Mouse (Mus musculus): Measurements from ENCODE around the gene Cyp11a1.

DNA sequence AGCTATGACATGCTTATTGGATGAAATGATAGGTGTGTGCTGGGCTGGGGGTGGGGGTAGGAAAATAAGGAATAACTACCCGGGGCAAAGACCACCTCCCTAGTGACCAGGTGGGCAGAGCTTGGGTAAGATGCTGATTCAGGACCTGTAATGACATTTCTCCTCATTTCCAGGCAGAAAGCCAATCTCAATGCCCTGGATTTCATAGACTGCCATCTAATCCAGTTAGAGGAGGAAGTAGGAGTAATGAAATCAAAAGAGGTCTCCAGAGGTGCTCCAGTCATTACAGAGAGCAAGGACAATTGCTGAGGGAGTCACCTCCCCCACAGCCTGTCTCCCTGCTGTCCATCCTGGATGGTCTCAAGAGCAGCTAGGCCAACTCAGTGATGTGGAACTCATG lies 53.7 kb downstream of the Cyp11a1 start:
- TF ChIP-seq MXI1 (IDR thresholded peaks at IDR 0.05; ENCODE audit: low read depth, low read length) (no peak), MEF2A (IDR thresholded peaks at IDR 0.05; ENCODE audit: extremely low read depth, insufficient replicate concordance, low read depth, low read length, poor library complexity, severe bottlenecking) (no peak), CTCF (IDR thresholded peaks at IDR 0.05 in 2 of 3, conservative IDR thresholded peaks at IDR 0.05 in 1 of 3; ENCODE audit: control insufficient read depth in 1 of 3, insufficient read depth in 1 of 3, low read depth in 2 of 3, low read length in 3 of 3, poor library complexity in 1 of 3, severe bottlenecking in 1 of 3) (no peak), POLR2A (IDR thresholded peaks at IDR 0.05; ENCODE audit: control insufficient read depth in 1 of 2, insufficient read depth in 1 of 2, low read depth in 1 of 2, low read length in 2 of 2, poor library complexity in 1 of 2) (no peak), TBP (IDR thresholded peaks at IDR 0.05; ENCODE audit: low read depth, low read length) (no peak), NELFE (IDR thresholded peaks at IDR 0.05; ENCODE audit: low read depth, low read length) (no peak), JUND (IDR thresholded peaks at IDR 0.05; ENCODE audit: low read depth, low read length) (no peak)

Data from MEL (cell line).